Mouse (Mus musculus) ZHBTc4 (cell line): ENCODE results near the gene Cux1.

Experiments used
- DNase-seq: peaks from one replicate; pipeline ENCODE4 v3.0.0-alpha.2; 2011; ENCODE audit warnings: low read depth, low spot score

Cux1 gene

DNA sequence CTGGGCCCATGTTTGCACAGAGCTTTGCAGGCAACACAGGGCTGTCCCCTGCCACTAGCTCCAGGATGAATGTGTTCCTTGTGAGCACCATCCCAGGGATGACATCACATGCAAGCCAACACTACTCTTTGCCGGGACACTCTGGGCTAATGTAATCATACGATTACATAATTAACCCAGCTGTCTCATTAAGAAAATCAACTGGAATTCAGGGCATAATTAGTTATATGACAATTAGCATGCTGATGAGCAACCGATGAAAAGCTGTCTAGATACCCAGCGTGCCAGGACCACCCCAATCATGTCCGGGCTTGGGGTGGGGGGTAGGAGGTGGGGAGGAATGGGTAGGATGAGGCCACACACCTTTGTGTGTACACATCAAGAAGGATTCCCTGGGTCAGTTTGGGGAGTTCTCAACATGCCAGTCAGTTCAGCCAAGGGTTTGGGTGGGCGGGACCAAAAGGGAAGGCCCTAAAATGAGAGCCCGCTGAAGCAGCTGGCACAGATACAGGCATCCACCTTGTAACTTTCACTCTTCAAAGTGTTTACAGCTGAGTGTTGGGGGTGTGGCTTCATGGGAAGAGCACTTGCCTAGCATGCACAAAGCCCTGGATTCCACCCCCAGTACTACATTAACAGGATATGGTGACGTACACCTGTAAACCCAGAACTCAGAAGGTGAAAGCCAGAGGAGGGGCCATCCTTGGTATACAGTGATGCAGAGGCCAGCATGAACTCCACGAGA lies 184.9 kb downstream of the Cux1 start:
- DNase-seq: no peak

DNA sequence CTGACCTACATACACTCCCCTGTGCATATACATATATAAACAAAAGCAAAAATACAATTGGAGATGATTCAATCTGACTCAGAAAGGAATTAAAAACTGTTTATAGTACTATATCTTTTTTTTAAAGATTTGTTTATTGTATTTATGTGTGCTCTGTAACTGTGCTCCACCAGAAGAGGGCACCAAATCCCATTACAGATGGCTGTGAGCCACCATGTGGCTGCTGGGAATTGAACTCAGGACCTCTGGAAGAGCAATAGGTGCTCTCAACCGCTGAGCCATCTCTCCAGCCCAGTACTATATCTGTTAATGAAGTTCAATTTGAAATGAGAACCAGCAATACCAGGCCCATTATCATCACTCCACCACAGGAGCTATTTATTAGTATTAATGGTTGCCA lies 187.9 kb downstream of the Cux1 start:
- DNase-seq: peak; percentile 43

DNA sequence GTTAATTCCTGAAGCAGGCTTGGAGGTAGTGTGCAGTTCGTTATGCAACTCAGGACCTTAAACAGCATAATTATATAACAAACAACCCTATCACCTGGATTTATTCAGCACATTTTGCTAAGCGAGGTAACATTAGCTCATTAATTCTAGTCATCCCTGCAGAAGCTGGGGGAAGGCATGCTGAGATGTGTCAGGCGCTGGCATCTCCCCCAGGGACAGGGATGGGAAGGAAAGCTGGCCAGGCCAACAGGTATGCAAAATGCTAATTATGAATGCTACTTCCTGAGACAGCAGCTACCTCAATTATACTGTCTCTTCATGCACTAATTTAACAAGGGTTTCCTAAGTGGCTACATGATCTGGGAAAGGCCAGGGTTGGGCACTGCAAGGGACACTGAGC lies 190.2 kb downstream of the Cux1 start:
- DNase-seq: no peak

DNA sequence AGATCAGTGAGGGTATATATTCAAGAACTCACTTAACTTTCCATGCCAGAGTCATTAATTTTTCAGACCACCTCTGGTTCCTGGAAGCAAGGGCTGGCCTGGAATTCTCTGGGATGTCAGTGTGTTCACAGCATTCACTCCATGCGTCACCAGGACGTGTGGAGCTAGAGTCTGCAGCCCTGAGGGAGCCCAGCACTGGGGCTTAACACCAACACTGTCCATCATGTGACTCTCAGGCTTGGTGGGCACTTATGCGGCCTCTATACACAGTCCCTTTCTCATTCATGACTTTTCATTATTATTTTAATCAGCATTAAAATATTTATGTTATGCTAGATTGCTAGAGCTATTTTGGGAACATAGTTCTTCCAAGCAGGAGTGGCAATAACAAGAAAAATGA lies 191.9 kb downstream of the Cux1 start:
- no peak for DNase-seq

DNA sequence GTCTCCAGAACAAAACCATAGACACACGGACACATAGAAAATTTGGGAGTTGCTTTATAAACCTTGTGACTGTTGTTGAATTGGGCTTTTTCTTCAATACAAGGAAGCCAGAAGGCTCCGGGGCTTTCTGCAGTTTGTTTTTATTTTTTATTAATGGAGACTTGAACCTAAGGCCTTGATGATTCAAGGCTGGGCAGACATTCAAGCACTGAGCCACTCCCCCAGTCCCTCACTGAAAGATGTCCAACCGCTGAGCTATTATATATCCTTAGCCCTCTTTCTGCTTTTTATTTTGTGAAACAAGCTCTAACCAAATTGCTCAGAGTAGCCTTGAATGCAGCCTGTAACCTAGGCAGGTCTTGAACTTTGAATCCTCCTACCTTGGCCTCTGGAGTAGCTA lies 195.0 kb downstream of the Cux1 start:
- DNase-seq: no peak

DNA sequence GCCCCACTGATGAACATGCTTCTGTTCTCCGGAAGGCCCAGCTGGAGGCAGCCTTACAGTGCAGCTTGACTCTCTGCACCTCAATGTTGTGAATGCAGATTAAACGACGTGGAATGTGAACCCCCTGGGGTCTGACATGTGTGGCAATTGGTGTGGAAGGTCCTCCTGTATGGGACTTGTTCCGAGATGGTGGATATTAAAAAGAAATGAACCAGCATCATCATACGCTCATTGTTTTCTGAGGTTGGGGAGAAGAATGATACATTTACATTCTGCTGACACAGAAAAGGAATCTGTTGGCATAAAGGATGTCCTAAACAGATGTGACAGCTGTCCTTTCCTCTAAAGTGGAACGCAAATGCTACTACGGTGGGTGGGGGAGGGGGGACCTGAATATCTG lies 203.9 kb downstream of the Cux1 start:
- DNase-seq: no peak

DNA sequence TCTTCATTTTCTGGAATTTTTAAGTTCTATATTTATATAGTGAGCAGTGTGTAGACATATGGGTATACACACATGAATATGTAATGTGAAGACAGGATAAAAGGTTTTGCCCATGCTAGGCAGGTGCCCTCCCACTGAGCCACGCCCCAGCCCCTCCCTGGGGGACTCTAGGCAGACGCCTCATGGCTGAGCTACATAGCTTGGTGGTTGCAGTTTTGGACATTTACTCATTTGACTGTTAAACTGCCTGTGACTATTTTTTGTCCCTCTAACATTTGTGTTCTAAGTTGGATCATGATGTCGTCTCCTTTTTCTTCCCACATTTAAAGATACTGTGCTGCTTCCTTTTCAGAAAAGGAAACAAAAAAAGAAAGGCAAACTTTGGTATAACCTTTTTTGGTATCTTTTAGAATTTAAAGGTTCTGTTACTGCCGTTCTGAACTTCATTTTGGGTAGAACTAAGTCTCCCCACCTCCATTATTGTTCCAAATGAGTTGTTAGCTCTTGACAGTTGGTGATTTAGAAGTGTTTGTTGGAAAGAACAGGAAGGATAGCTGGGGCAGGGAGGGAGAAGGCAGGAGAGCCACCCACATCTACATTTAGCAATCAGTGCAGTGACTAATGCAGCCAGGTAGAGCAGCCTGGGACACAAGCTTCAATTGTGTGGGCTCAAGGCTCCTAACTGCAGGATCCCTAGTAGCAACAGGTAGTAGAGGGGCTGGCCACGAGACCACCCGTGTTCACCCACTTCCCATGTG lies 204.6 kb downstream of the Cux1 start:
- DNase-seq: no peak

DNA sequence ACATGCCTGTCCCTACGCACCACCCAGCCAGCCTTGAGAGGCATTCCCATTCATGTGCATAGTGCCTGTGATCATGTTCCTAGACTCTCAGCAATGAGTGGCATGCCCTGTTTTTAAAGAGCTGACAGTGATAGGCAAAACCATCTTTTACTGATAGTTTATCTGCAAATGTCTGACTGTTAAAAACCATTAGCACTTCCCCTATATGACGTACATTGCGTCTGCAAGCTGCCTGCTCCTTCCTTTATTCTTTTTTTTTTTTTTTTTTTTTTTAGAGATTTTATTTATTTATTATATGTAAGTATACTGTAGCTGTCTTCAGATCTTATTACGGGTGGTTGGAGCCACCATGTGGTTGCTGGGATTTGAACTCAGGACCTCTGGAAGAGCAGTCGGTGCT lies 205.3 kb downstream of the Cux1 start:
- no peak for DNase-seq

DNA sequence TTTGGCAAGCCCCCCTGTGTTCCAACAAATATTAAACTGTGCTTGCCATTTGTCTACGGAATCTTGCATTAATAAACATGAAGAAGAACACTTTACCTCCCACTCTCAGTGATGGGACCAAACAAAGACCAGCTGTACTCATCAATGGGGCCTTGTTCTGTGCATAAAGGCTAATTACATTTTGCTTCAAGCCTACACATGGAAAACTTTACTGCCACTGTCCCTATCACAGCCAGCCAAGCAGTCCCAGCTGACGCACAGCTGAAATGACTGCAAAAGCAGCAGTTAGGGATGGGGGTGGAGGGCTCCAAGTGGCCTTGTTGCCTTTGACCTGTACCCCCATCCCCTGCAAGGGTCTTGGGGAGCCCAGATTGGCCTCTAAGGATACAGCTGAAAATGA lies 210.1 kb downstream of the Cux1 start:
- DNase-seq: no peak

DNA sequence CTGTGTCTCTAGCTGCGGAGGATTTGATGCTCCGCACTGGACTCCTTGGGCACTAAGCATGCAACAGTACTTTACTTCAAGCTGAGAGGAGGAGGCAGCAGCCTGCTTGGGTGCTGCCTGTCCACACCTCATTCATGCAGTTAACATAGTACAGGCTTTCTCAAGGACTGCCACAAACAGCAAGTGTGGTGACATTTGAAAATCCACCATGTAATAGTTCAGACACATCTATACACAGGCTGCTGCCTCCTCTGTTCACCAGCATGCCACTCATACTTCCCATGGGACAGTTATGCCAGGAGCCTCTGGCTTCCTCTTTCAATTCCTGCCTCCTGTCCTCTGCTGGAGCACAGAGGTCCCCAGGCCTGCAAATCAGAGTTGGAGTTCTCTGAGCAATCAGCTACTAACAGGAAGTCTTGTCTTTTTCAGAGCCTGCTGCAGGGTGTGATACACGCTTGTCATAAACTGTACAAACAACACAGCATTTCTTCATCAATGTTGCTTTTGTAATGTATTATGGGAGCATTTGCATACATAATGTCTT lies 211.6 kb downstream of the Cux1 start:
- DNase-seq: no peak

DNA sequence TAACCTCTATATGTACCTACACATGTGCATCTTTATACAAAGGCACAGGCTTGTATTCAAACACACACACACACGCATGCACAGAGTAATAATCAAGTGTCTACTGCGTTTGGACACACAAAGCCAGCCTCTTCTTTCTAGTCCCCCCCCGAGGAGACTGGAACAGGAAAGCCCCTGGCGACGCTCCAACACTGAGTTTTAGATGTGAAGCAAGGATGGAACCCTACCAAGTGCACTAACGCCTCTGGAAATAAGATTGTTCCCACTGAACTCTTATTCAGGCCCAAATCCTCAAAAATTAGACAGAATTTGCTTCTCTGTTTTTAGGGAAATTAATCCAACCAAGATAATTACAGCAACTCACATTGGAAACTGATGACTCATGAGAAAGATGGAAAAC lies 212.6 kb downstream of the Cux1 start:
- DNase-seq: no peak

DNA sequence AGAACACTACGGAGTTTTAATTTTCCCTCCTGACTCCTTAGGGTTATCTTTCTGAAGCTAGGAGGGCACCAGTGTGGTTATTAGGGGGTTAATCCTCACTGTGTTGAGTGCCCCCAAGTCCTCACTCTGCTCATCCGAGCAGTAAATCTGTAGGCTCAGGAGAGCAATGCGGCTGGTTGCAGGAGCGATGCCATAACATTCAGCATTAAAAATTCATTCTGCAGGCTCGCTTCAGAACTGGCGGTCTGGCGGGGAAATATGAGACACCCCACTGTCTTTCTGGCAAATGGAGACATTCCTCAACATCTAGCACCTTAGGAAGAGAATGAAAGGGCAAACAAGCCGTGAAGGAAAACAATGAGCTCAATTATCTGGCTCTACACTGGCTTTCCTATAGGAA lies 214.2 kb downstream of the Cux1 start:
- no peak for DNase-seq

DNA sequence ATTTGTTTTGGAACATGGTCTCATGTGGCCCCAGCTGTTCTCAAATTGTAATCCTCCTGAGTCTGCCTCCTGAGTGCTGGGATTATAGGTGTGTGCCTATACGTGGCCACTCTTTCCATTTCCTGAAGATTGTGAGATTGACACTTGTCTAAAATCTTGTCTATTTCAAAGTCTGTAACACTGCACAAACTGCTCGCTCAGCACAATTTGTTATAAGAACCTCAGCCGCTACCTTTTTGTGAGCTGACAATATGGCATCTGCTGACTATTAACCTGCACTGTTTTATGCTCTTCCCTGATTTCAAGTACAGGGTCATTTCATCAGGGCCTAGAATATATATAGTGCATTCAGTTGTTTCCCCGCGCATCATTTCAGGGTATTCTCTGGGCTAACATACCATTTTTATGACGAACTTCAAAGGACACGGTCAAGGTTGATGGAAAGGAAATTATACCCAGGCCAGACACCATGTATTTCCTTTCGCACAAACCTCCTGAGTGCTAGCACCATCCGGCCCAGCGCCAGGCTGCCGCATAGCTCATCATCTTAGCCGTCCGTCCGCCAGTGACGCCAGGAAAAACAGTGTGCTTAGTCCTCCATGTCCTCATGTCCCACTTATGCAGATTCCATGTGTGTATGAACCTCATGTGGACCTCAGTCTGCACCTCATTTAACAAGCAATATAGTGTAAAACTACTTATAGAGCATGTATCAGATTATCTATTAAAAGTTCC lies 224.0 kb downstream of the Cux1 start:
- no peak for DNase-seq

DNA sequence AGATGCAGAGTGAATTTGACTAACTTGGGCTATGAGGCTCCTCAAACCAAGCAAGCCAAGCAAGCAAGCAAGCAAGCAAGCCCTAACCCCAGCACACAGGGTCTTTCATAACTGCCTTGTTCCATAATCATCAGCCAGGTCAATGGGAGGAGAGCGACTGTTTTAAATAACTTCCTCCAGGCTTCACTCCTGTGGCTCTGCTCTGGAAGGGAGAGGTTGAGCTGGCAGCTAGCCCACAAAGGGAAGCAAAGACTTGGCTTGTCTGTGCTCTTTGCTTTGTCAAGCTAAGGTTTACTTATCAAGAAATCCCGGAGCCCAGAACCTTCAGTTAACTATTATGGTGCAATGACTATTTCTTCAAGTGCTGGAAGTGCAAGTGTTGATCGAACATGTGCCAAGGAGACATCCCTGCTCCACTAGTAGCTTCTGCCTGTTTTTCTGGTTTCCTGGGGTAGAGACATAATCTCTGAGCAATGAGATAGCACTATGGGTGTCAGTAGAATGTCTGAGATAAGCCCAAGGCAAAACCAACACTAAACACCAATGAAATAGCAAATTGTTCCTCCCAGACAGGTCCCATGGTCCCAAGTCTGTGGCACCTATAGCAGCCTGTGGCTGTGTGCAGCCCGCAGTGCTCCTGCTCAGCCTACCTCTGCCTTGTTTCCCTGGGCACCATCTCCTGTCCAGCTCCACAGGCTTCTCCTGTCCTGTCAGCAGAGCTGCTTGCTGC lies 230.3 kb downstream of the Cux1 start:
- no peak for DNase-seq

DNA sequence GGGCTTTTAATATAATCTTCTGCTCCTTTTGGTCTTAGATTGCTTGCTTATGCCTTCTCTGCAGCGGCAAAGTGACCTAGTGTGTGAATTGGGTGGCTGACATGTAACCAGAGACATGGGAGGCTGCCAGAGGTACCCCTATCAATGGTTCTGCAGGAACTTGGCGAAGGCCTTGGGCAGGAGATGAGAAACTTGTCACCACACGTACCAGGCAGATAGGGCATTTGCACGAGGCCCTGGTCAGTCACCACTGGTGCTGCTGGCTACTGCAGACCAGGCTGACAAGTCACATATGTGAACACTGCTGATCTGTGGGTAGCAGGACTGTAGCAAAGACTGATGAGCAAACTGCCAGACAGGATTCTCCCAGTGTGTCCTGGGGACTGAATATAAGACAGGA lies 231.6 kb downstream of the Cux1 start:
- no peak for DNase-seq

DNA sequence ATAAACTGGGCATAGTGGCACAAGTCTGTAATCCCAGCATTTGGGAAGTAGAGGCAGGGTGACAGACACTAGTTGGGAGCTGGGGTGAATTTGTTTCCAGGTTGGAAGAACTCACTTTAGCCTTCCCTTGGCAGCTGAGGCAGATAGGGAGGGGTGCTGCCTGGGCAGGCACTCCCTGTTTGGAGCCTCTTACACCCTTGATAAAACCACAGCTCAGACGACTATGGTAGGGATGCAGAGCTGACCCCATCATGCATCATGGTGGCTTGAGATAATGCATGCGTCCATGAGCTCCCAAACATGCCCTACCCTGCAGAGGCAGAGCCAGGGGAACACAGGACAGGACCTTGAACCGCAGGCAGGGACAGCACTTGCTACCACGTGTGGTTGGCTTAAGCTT lies 232.5 kb downstream of the Cux1 start:
- no peak for DNase-seq

DNA sequence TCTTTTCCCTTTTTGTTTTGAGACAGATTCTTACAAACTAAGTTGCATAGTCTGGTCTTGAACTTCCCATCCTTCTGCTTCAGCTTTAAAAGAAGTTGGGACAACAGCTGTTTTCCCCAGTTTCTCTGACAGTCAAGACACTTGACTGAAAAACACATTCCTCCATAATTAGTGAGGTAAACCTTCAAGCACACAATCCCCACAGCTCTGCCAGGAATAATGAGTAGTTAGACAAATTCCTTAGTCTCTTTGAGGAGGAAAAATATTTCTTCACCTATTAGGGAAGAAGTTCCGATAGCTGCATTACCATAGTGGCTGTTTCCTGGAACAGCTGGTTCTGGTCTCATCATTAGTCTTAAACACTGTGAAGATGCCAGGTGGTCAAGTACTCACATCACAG lies 233.2 kb downstream of the Cux1 start:
- DNase-seq: peak; percentile 13

DNA sequence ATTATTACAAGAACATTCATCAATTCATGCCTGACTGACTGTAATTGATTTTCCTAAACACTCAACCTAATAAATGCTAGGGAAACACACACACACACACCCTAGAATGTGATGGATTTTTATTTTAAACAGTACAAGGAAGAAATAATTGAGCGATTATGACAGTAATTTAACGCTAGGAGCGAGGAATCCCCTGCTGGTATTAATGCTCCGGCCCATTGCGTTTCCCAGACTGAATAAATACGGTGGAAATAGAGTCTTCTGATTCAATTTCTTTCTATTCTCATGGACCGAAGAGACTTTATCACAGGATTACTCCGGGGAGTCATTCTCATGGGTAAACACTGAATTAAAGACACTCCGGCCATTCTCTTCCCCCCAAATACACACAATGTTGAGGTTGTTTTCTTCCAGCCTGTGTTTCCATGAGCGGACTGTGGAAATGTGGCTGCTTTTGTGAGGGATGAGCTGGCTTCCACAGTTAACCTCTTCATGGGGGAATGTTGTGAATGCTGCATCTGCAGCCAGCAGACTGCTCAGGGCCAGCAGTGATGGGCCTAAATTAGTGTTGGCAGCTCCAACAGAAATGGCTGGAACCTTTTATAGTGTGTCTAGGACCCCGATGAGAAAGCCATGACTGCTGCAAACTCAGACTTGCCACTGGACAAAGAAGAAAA lies 234.4 kb downstream of the Cux1 start:
- DNase-seq: no peak

DNA sequence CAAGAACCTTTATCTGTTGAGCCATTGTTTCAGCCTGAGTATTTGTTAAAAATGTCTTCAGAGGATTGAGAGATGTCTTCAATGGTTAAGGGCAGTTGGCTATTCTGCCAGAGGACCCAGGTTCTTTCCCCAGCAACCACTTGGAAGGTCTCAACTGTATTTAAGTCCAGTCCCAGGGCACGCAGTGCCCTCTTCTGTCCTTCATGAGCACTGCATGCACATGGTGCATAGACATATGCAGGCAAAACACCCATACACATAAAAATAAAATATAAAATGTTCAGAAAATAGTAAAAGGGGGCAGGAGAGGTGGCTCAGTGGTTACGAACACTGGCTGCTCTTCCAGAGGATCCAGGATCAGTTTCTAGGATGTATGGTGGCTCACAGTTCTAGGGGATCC lies 239.6 kb downstream of the Cux1 start:
- DNase-seq: peak; percentile 36

DNA sequence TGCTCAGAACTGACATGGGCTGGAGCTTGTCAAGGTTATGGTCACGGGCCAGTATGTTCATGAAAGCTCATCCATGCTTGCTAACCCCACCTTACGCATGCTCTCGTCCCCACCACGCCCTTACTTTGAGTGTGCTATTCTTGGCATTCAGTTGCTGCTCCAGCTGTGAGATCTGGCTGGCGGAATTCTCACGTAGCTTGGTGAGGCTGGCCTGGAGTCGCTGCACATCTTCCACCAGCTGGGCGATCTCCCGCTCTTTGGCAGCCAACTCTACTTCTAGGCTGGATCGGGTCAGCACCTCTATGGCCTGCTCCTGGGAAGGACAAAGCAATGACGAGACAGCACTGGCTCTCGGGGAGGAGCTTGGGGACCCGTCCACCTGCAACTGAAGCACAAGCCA lies 240.7 kb downstream of the Cux1 start:
- DNase-seq: peak; percentile 13

DNA sequence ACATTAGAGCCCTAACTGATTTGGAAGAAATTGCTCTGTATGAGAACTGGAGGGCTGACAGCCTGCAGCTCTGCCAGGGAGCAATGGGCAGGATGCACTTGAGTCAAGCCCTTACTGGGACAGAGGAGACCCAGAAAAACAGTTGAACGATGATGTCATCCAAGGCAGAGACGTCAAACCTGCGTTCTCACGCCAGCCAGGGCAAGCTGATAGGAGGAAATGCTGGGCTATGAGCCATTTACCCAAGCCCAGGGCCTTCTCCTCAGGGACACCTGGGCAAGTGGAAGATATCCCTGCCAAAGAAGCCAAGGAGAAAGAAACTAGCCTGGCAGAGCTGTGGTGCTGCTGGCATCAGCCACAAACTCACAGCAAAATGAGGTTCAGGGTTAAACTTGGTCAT lies 242.8 kb downstream of the Cux1 start:
- DNase-seq: no peak
